Mouse (Mus musculus) neutrophil, adult 83 days (primary cell): ENCODE results near the gene Hps6. TPM values are rescaled to one million over a fixed set of nuclear protein-coding genes. Genes with fewer than 3 reads are reported as not detected.

Source experiments
- total RNA-seq, 2 experiments: library from RNA; stranded (reverse); gene quantifications; one replicate each; pipeline ENCODE4 v1.2.4; 2023

Gene Hps6
- total RNA-seq, result 1 to 10 TPM; 5.6 to 8.0 TPM

DNA sequence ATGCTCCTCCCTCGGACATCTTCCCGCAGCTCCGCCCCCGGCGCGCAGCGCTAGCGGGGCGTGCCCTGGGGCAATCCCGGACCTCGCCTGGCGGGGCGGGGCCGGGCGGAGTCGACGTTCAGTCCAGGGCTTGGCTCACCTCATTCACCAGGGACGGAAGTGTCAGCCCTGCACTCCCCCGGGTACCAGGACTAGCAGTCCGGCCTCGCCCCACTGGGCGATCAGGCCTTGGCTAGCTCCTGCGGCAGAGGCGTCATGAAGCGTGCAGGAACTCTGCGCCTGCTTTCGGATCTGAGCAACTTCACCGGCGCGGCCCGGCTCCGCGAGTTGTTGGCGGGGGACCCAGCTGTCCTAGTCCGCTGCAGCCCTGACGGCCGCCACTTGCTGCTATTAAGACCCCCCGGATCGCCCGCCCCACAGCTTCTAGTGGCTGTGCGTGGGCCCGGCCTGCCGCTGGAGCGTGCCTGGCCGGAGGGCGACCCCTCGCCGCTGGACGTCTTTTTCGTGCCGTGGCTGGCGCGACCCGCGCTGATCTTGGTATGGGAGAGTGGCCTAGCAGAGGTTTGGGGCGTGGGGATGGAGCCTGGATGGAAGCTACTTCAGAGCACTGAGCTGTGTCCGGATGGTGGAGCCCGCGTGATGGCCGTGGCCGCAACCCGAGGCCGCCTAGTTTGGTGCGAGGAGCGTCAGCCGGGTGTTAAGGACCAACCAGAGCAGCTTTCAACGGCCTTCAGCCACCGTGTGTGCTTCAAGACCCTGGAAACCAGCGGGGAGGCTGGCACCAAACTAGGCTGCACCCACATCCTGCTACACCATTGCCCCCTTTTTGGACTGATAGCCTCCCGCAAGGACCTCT is at the start of gene Hps6:
Gene Hps6, plus strand, starts transcription at position 138 of the 856 bp plus-strand sequence.

GRCm38 (mm10) chr19:45997785-45998693 is 5.3 kb upstream of the Hps6 start, which contains the start of gene Armh3:
TSS of gene Armh3 (minus strand) at chr19:45998488.

DNA sequence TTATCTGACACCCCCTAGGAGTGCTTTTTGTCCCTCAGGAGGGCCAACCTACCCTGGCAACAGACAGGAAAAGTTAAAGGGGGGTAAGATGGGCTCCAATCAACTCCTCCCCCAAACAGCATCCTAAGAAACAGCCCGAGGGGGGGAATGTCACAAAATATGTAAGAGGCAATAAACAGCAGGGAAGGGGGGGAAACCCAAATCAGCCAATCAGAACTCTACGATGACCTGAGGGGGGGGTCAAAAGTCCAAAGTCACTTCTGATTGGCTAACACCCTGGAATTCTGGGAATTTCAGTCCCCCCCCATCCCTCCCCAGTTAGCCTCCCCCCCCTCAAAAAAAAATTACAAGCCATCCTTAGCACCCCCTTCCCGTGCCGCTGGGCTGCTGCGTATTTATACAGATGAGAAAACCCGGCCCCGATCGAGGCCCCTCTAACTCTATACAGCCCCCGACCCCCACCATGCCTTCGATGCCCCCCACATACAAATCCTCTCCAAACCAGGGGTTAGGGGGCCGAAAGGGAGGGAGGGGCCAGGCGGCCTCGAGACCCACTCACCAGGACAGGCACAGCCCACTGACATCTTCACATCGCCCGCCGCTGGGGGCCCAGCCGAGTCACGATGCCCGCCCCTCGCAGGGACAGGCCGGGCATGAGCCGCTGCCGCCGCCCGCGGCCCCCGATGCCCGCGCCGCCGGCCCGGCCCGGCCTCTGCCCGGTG is 41.1 kb downstream of the Hps6 start, which contains the start of gene Pprc1:
Gene Pprc1, plus strand, starts transcription at position 616 of the 722 bp plus-strand sequence.

DNA sequence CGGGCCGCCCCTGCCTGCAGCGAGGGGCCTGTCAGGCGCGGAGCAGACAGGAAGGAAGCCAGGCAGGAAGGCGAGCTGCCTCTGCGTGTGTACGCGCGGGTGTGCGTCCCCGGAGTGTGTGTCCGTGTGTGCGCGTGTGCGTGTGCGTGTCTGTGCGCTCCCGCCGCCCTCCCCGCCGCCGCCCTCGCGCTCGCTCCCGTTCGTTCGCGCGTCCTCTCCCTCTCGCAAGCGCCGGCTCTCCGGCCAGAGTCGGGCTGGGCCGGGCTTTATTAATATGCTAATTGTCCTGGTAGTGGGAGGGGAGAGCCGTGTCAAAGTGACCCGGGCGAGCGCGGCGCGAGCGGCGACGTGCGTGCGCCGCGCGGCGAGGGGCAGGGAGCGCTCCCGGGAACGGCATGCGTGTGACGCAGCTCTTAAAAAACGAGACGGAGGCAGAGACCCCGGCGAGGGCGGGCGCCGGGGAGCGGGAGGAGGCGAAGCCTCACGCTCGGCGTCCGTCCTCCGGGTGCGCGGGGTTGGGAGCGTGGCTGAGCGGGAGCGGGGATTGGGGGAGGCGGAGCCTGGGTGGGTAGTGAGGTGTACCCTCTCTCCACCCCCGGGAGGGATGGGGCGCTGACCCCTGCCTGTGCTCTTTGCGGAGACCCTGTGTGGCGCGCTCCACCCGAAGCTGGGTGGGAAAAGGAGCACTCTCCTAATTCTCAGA is 41.8 kb downstream of the Hps6 start, which contains the start of gene Ldb1:
Gene Ldb1, minus strand, starts transcription at position 222 of the 703 bp plus-strand sequence.

Other genes with a start within 250 kb of the Hps6 start
- gene Mgea5, start 219.7 kb upstream of the Hps6 start, total RNA-seq, result 100 to 1,000 TPM; 157 to 177 TPM
- under 1 TPM; 0.44 to 0.66 TPM for gene Kcnip2, start 187.4 kb upstream of the Hps6 start, total RNA-seq
- gene Armh3, start 5.0 kb upstream of the Hps6 start, total RNA-seq, result 10 to 100 TPM; 11.7 to 13.3 TPM
- 10 to 100 TPM; 19.1 to 23.2 TPM for gene Pprc1, start 41.4 kb downstream of the Hps6 start, total RNA-seq
- gene Ldb1, start 41.7 kb downstream of the Hps6 start, total RNA-seq, result 10 to 100 TPM; 74.9 to 85.5 TPM
- 10 to 100 TPM; 22.0 to 24.7 TPM for gene Nolc1, start 72.4 kb downstream of the Hps6 start, total RNA-seq
- gene Elovl3, start 128.4 kb downstream of the Hps6 start, total RNA-seq, result under 1 TPM; 0.22 to 0.66 TPM
- not detected for gene Pitx3, start 144.8 kb downstream of the Hps6 start, total RNA-seq
- gene Gbf1, start 149.0 kb downstream of the Hps6 start, total RNA-seq, result 10 to 100 TPM; 56.1 to 60.1 TPM